Mouse (Mus musculus) erythroblast, embryonic 14.5 days (primary cell): ENCODE measurements around the gene Cwc27. TPM values are rescaled to one million over a fixed set of nuclear protein-coding genes. Genes with fewer than 3 reads are reported as not detected.

Experiments used
- H3K27me3 ChIP-seq: 2 replicates; pipeline ENCODE4 v1.6.1; 2012; ENCODE audit warnings: inconsistent platforms; ENCODE audit not compliant: control insufficient read depth
- H3K36me3 ChIP-seq: 2 replicates; pipeline ENCODE4 v1.6.1; 2012; ENCODE audit warnings: mild to moderate bottlenecking, inconsistent platforms; ENCODE audit not compliant: control insufficient read depth
- H3K4me1 ChIP-seq: 2 replicates; pipeline ENCODE4 v1.6.1; 2012; ENCODE audit warnings: inconsistent platforms; ENCODE audit not compliant: control insufficient read depth
- H3K4me3 ChIP-seq: replicated peaks from 2 replicates; pipeline ENCODE3; 2012; ENCODE audit warnings: moderate library complexity, mild to moderate bottlenecking, inconsistent platforms
- H3K9me3 ChIP-seq: 2 replicates; pipeline ENCODE4 v1.6.1; 2012; ENCODE audit warnings: low read length, inconsistent platforms, mixed read lengths; ENCODE audit not compliant: control insufficient read depth
- GATA1 ChIP-seq: IDR thresholded peaks from 2 replicates; pipeline ENCODE4 v1.6.1; 2012; ENCODE audit warnings: low read length, inconsistent platforms, mixed read lengths
- TAL1 ChIP-seq: IDR thresholded peaks from 3 replicates; pipeline ENCODE4 v1.6.1; 2012; ENCODE audit warnings: low read length, inconsistent platforms, mixed read lengths
- polyA plus RNA-seq: library from polyadenylated mRNA; stranded (reverse); fragments of >175 nt; gene quantifications from 2 replicates; pipeline ENCODE4 v1.2.3, GENCODE M21; 2012

The Cwc27 gene
- polyA plus RNA-seq, 1 experiment: 0.13 TPM

GRCm38 (mm10) chr13:104610210-104611111, 206.5 kb downstream of the Cwc27 start:
- Histone ChIP-seq H3K4me1 (peaks cover 2% of the 10 kb centered on the region; the same call in 1 of the 2 replicates), H3K9me3 (no peaks in the 10 kb centered on the region), H3K36me3 (no peaks in the 10 kb centered on the region), H3K4me3 (peak overlapping the region; percentile 43), H3K27me3 (no peaks in the 10 kb centered on the region)
- TF ChIP-seq TAL1: no peak

- Histone ChIP-seq H3K4me3 (no peak overlapping the region), H3K27me3 (no peaks in the 10 kb centered on the region), H3K36me3 (no peaks in the 10 kb centered on the region), H3K4me1 (peaks cover 2% of the 10 kb centered on the region; the same call in 1 of the 2 replicates), H3K9me3 (no peaks in the 10 kb centered on the region)
- TF ChIP-seq TAL1 (no peak), GATA1 (no peak)
These were observed 208.4 kb downstream of the Cwc27 start for GRCm38 (mm10) chr13:104608516-104608915.

GRCm38 (mm10) chr13:104606786-104607580, 210.0 kb downstream of the Cwc27 start:
- H3K4me3 ChIP-seq: no peak overlapping the region
- H3K9me3 ChIP-seq: no peaks in the 10 kb centered on the region
- no peak for TF ChIP-seq GATA1
- no peak for TF ChIP-seq TAL1
- H3K36me3 ChIP-seq: no peaks in the 10 kb centered on the region
- peaks cover 2% of the 10 kb centered on the region; the same call in 1 of the 2 replicates for H3K4me1 ChIP-seq
- H3K27me3 ChIP-seq: no peaks in the 10 kb centered on the region

GRCm38 (mm10) chr13:104605111-104605510, 211.8 kb downstream of the Cwc27 start:
- no peaks in the 10 kb centered on the region for H3K36me3 ChIP-seq
- H3K4me3 ChIP-seq: no peak overlapping the region
- H3K4me1 ChIP-seq: no peaks in the 10 kb centered on the region
- TF ChIP-seq TAL1 (no peak), GATA1 (no peak)
- no peaks in the 10 kb centered on the region for H3K27me3 ChIP-seq
- no peaks in the 10 kb centered on the region for H3K9me3 ChIP-seq

GRCm38 (mm10) chr13:104602197-104602596, 214.7 kb downstream of the Cwc27 start:
- no peaks in the 10 kb centered on the region for H3K36me3 ChIP-seq
- H3K9me3 ChIP-seq: no peaks in the 10 kb centered on the region
- TF ChIP-seq GATA1 (no peak), TAL1 (no peak)
- H3K4me3 ChIP-seq: no peak overlapping the region
- H3K27me3 ChIP-seq: no peaks in the 10 kb centered on the region
- H3K4me1 ChIP-seq: no peaks in the 10 kb centered on the region

GRCm38 (mm10) chr13:104601783-104602182, 215.2 kb downstream of the Cwc27 start:
- Histone ChIP-seq H3K36me3 (no peaks in the 10 kb centered on the region), H3K4me1 (no peaks in the 10 kb centered on the region), H3K4me3 (no peak overlapping the region), H3K9me3 (no peaks in the 10 kb centered on the region), H3K27me3 (no peaks in the 10 kb centered on the region)
- TF ChIP-seq TAL1: no peak
- no peak for TF ChIP-seq GATA1

GRCm38 (mm10) chr13:104596199-104596598, 220.7 kb downstream of the Cwc27 start:
- no peak for TF ChIP-seq TAL1
- TF ChIP-seq GATA1: no peak
- no peak overlapping the region for H3K4me3 ChIP-seq
- no peaks in the 10 kb centered on the region for H3K36me3 ChIP-seq
- no peaks in the 10 kb centered on the region for H3K27me3 ChIP-seq
- H3K4me1 ChIP-seq: no peaks in the 10 kb centered on the region
- no peaks in the 10 kb centered on the region for H3K9me3 ChIP-seq

- Histone ChIP-seq H3K27me3 (no peaks in the 10 kb centered on the region), H3K4me3 (no peak overlapping the region), H3K36me3 (no peaks in the 10 kb centered on the region), H3K4me1 (no peaks in the 10 kb centered on the region), H3K9me3 (no peaks in the 10 kb centered on the region)
- TF ChIP-seq GATA1: no peak
- TF ChIP-seq TAL1: no peak
These were observed 222.1 kb downstream of the Cwc27 start for GRCm38 (mm10) chr13:104594820-104595351.

GRCm38 (mm10) chr13:104590931-104591330, 226.0 kb downstream of the Cwc27 start:
- no peaks in the 10 kb centered on the region for H3K27me3 ChIP-seq
- no peak overlapping the region for H3K4me3 ChIP-seq
- H3K36me3 ChIP-seq: no peaks in the 10 kb centered on the region
- no peaks in the 10 kb centered on the region for H3K9me3 ChIP-seq
- TF ChIP-seq TAL1: no peak
- no peak for TF ChIP-seq GATA1
- H3K4me1 ChIP-seq: no peaks in the 10 kb centered on the region
